ENCODE assay signal across 20 mouse cellular contexts in genomic region chr5:110594465-110594864, GRCm38 (mm10). TPM values are rescaled to one million over a fixed set of nuclear protein-coding genes. Genes with fewer than 3 reads are reported as not detected.
DNase-seq lines count a peak whose midpoint lies in the region.
"Had no signal": no experiment of that assay in that cellular context is flagged by ENCODE, and none has a peak within 500 bp of the region (broad histone marks: within the 10 kb centered on the region; RNA-seq: fewer than 3 reads in every experiment).

No protein-coding gene starts in this region.

- DNase-seq in layer of hippocampus, adult 18-20 months (ENCODE audit: low spot score in 2 of 2), result peak; percentile 27 to 65
- DNase-seq in layer of hippocampus, postnatal 36 days, result no peak
- peak; percentile 50 to 62 for DNase-seq in right cerebral cortex, adult 2 months (ENCODE audit: low spot score in 2 of 2)
- DNase-seq in right cerebral cortex, postnatal 10 days (ENCODE audit: low spot score in 2 of 2), result no peak
- DNase-seq in NIH3T3 (ENCODE audit: low read depth) (peak; percentile 30), adipocyte (ENCODE audit: low spot score) (no peak)
- DNase-seq in telencephalon, adult 2 months (ENCODE audit: low read depth, low spot score), result peak; percentile 55
- DNase-seq in lung, postnatal 10 days, result no peak
- DNase-seq: adrenal gland, postnatal 36 days; cerebellum, adult 18-20 months; cerebellum, postnatal 25 days; embryo, embryonic 11 days; gastrocnemius, adult 2 months; kidney, adult 11 months; liver; lung, postnatal 14 days; midbrain, embryonic 14.5 days; thymus, postnatal 4 days had no signal

RNA-seq across cellular contexts. Expression of gene Galnt9, which starts 50.3 kb away (rescaled TPM):
- total RNA-seq in layer of hippocampus, adult 18-20 months (2021), result 100 to 1,000 TPM; 117 to 131 TPM
- 100 to 1,000 TPM; 105 to 109 TPM for total RNA-seq in layer of hippocampus, postnatal 36 days (2021)
- total RNA-seq: gastrocnemius, adult 2 months; granulocyte monocyte progenitor cell, adult 5-6 weeks; heart, postnatal 25 days had no signal

RNA-seq across cellular contexts. Expression of gene Noc4l, which starts 58.8 kb away (rescaled TPM):
- total RNA-seq in layer of hippocampus, adult 18-20 months (2021), result 10 to 100 TPM; 22.5 to 26.1 TPM
- 10 to 100 TPM; 20.0 to 24.7 TPM for total RNA-seq in layer of hippocampus, postnatal 36 days (2021)

RNA-seq across cellular contexts. Expression of gene Ddx51, which starts 58.8 kb away (rescaled TPM):
- total RNA-seq in layer of hippocampus, adult 18-20 months (2021), result 10 to 100 TPM; 28.4 to 28.9 TPM
- 10 to 100 TPM; 26.0 to 28.8 TPM for total RNA-seq in layer of hippocampus, postnatal 36 days (2021)

Comparison
In these comparisons a context has a peak if more than half of its experiments do, and no peak if none do; other contexts are left out.
1. DNase-seq: peak in layer of hippocampus, adult 18-20 months (2 of 2), right cerebral cortex, adult 2 months (2 of 2), NIH3T3 (single experiment) and telencephalon, adult 2 months (single experiment); none in layer of hippocampus, postnatal 36 days (0 of 2), right cerebral cortex, postnatal 10 days (0 of 2), adipocyte (single experiment) and lung, postnatal 10 days (single experiment).